Mouse (Mus musculus) B cell, adult (primary cell): ENCODE data around the gene Stxbp6. TPM values are rescaled to one million over a fixed set of nuclear protein-coding genes. Genes with fewer than 3 reads are reported as not detected.

Source experiments
- total RNA-seq: library from RNA; stranded (reverse); gene quantifications from 4 replicates; pipeline ENCODE4 v1.2.4, GENCODE M21; 2023; ENCODE audit not compliant: inconsistent age

Gene Stxbp6
- not detected in 4 replicates for total RNA-seq

GRCm38 (mm10) chr12:45074611-45075342, at the start of gene Stxbp6:
Stxbp6 (minus strand) TSS chr12:45074709.

